Mouse (Mus musculus): ENCODE results near the gene Hdac5. TPM values are rescaled to one million over a fixed set of nuclear protein-coding genes. Genes with fewer than 3 reads are reported as not detected.

Hdac5 gene
- total and polyA plus RNA-seq, 2 experiments: 15.9 to 38.2 TPM

GRCm38 (mm10) chr11:102229331-102229953, 524 bp downstream of the Hdac5 start:
- no peak for DNase-seq (ENCODE audit: extremely low read depth, low read depth, low spot score)
- peak overlapping the region; percentile 70 for H3K27ac ChIP-seq (replicated peaks; ENCODE audit: insufficient read depth, low read depth, low read length)
- no peaks in the 10 kb centered on the region for H3K36me3 ChIP-seq (ENCODE audit: control insufficient read depth, insufficient read depth, low read length)
- H3K4me1 ChIP-seq (ENCODE audit: control insufficient read depth, insufficient read depth, low read length): peaks cover 11% of the 10 kb centered on the region
- peaks cover 42% of the 10 kb centered on the region for H3K79me2 ChIP-seq (ENCODE audit: control insufficient read depth, insufficient read depth, low read length)
- peak overlapping the region; percentile 95 for H3K9ac ChIP-seq (ENCODE audit: low read depth, low read length)
- no peak for TF ChIP-seq POLR2A (IDR thresholded peaks at IDR 0.05; ENCODE audit: extremely low read depth, insufficient read depth, low read length)
- no peak for TF ChIP-seq CTCF (IDR thresholded peaks at IDR 0.05; ENCODE audit: low read depth, low read length)
- H3K4me3 ChIP-seq (ENCODE audit: insufficient read depth, low read depth, low read length): peak overlapping the region; percentile 73
- no peaks in the 10 kb centered on the region for H3K27me3 ChIP-seq (ENCODE audit: control insufficient read depth, insufficient read depth, low read length)
- WGBS: 2% methylated on average over 44 of the region's 47 CpGs

- H3K9ac ChIP-seq (ENCODE audit: low read depth, low read length): peak overlapping the region; percentile 95
- no peak for TF ChIP-seq CTCF (IDR thresholded peaks at IDR 0.05; ENCODE audit: low read depth, low read length)
- no peak for TF ChIP-seq POLR2A (IDR thresholded peaks at IDR 0.05; ENCODE audit: extremely low read depth, insufficient read depth, low read length)
- 32% methylated on average over 7 of the region's 7 CpGs for WGBS
- no peak overlapping the region for H3K27ac ChIP-seq (replicated peaks; ENCODE audit: insufficient read depth, low read depth, low read length)
- peaks cover 11% of the 10 kb centered on the region for H3K4me1 ChIP-seq (ENCODE audit: control insufficient read depth, insufficient read depth, low read length)
- H3K36me3 ChIP-seq (ENCODE audit: control insufficient read depth, insufficient read depth, low read length): no peaks in the 10 kb centered on the region
- peak overlapping the region; percentile 73; the same call in 1 of the 2 replicates for H3K4me3 ChIP-seq (ENCODE audit: insufficient read depth, low read depth, low read length)
- DNase-seq (ENCODE audit: extremely low read depth, low read depth, low spot score): no peak
- no peaks in the 10 kb centered on the region for H3K27me3 ChIP-seq (ENCODE audit: control insufficient read depth, insufficient read depth, low read length)
- peaks cover 42% of the 10 kb centered on the region for H3K79me2 ChIP-seq (ENCODE audit: control insufficient read depth, insufficient read depth, low read length)
These were observed 1.2 kb downstream of the Hdac5 start for GRCm38 (mm10) chr11:102228646-102229268.

- WGBS: 75% methylated on average over 9 of the region's 9 CpGs
- H3K36me3 ChIP-seq (ENCODE audit: control insufficient read depth, insufficient read depth, low read length): no peaks in the 10 kb centered on the region
- no peak overlapping the region for H3K27ac ChIP-seq (replicated peaks; ENCODE audit: insufficient read depth, low read depth, low read length)
- DNase-seq (ENCODE audit: extremely low read depth, low read depth, low spot score): no peak
- no peak overlapping the region for H3K4me3 ChIP-seq (ENCODE audit: insufficient read depth, low read depth, low read length)
- H3K4me1 ChIP-seq (ENCODE audit: control insufficient read depth, insufficient read depth, low read length): peaks cover 11% of the 10 kb centered on the region
- H3K9ac ChIP-seq (ENCODE audit: low read depth, low read length): no peak overlapping the region
- peaks cover 48% of the 10 kb centered on the region for H3K79me2 ChIP-seq (ENCODE audit: control insufficient read depth, insufficient read depth, low read length)
- TF ChIP-seq POLR2A (IDR thresholded peaks at IDR 0.05; ENCODE audit: extremely low read depth, insufficient read depth, low read length): no peak
- TF ChIP-seq CTCF (IDR thresholded peaks at IDR 0.05; ENCODE audit: low read depth, low read length): no peak
- no peaks in the 10 kb centered on the region for H3K27me3 ChIP-seq (ENCODE audit: control insufficient read depth, insufficient read depth, low read length)
These were observed 1.8 kb downstream of the Hdac5 start for GRCm38 (mm10) chr11:102228191-102228545.

- H3K9ac ChIP-seq (ENCODE audit: low read depth, low read length): no peak overlapping the region
These were observed 2.4 kb downstream of the Hdac5 start for GRCm38 (mm10) chr11:102227270-102228190.

GRCm38 (mm10) chr11:102226067-102226978, 3.6 kb downstream of the Hdac5 start:
- DNase-seq (ENCODE audit: extremely low read depth, low read depth, low spot score): no peak
- WGBS: 81% methylated on average over 12 of the region's 12 CpGs
- no peaks in the 10 kb centered on the region for H3K27me3 ChIP-seq (ENCODE audit: control insufficient read depth, insufficient read depth, low read length)
- TF ChIP-seq POLR2A (IDR thresholded peaks at IDR 0.05; ENCODE audit: extremely low read depth, insufficient read depth, low read length): no peak
- TF ChIP-seq CTCF (IDR thresholded peaks at IDR 0.05; ENCODE audit: low read depth, low read length): no peak
- H3K27ac ChIP-seq (replicated peaks; ENCODE audit: insufficient read depth, low read depth, low read length): no peak overlapping the region
- no peak overlapping the region for H3K4me3 ChIP-seq (ENCODE audit: insufficient read depth, low read depth, low read length)
- H3K4me1 ChIP-seq (ENCODE audit: control insufficient read depth, insufficient read depth, low read length): peaks cover 23% of the 10 kb centered on the region
- H3K36me3 ChIP-seq (ENCODE audit: control insufficient read depth, insufficient read depth, low read length): no peaks in the 10 kb centered on the region
- no peak overlapping the region for H3K9ac ChIP-seq (ENCODE audit: low read depth, low read length)
- H3K79me2 ChIP-seq (ENCODE audit: control insufficient read depth, insufficient read depth, low read length): peaks cover 48% of the 10 kb centered on the region

More at GRCm38 (mm10) chr11:102227270-102228190, 2.4 kb downstream of the Hdac5 start:
- DNase-seq (ENCODE audit: extremely low read depth, low read depth, low spot score): no peak
- no peak for TF ChIP-seq CTCF (IDR thresholded peaks at IDR 0.05; ENCODE audit: low read depth, low read length)
- no peak for TF ChIP-seq POLR2A (IDR thresholded peaks at IDR 0.05; ENCODE audit: extremely low read depth, insufficient read depth, low read length)
- Histone ChIP-seq H3K27ac (replicated peaks; ENCODE audit: insufficient read depth, low read depth, low read length) (no peak overlapping the region), H3K4me1 (ENCODE audit: control insufficient read depth, insufficient read depth, low read length) (peaks cover 12% of the 10 kb centered on the region), H3K4me3 (ENCODE audit: insufficient read depth, low read depth, low read length) (no peak overlapping the region), H3K79me2 (ENCODE audit: control insufficient read depth, insufficient read depth, low read length) (peaks cover 48% of the 10 kb centered on the region), H3K27me3 (ENCODE audit: control insufficient read depth, insufficient read depth, low read length) (no peaks in the 10 kb centered on the region), H3K36me3 (ENCODE audit: control insufficient read depth, insufficient read depth, low read length) (no peaks in the 10 kb centered on the region)
- 78% methylated on average over 12 of the region's 12 CpGs for WGBS

Data from liver, adult 2 months (tissue).